Mouse (Mus musculus) T-cell, adult 66 days (primary cell): ENCODE data around the gene Rag2. TPM values are rescaled to one million over a fixed set of nuclear protein-coding genes. Genes with fewer than 3 reads are reported as not detected.

Experiments
- total RNA-seq, 2 experiments: library from RNA; stranded (reverse); gene quantifications; 3 replicates in 1 of 2; 4 replicates in 1 of 2; pipeline ENCODE4 v1.2.4; 2023

Rag2 gene
- total RNA-seq, result not detected

GRCm38 (mm10) chr2:101624526-101624925 is at the start of gene Rag2:
Gene Rag2 (plus strand): TSS chr2:101624718.

GRCm38 (mm10) chr2:101649114-101649671 is 24.7 kb downstream of the Rag2 start, which contains the start of the genes Rag1 and B230118H07Rik:
Gene Rag1 (minus strand): TSS chr2:101649501.
Gene B230118H07Rik (minus strand): TSS chr2:101649532.

GRCm38 (mm10) chr2:101678236-101679021 is 53.9 kb downstream of the Rag2 start, which contains the start of gene Traf6:
Gene Traf6 (plus strand): TSS chr2:101678429.

Other genes starting within 250 kb of the Rag2 start
- not detected for gene Rag1, start 24.8 kb downstream of the Rag2 start, total RNA-seq
- 1 to 10 TPM; 1.2 to 2.3 TPM for gene B230118H07Rik, start 24.8 kb downstream of the Rag2 start, total RNA-seq
- 10 to 100 TPM; 51.6 to 54.0 TPM for gene Traf6, start 53.7 kb downstream of the Rag2 start, total RNA-seq